Mouse (Mus musculus) gastrocnemius, postnatal 25 days (tissue): ENCODE data around the gene Nod1. TPM values are rescaled to one million over a fixed set of nuclear protein-coding genes. Genes with fewer than 3 reads are reported as not detected.
A peak's percentile ranks its signal among the peaks of the same experiment; 100 is the strongest.

Experiments
- DNase-seq: peaks from one replicate; pipeline ENCODE4 v3.0.0; 2022
- total RNA-seq, 2 experiments: library from RNA; stranded (reverse); gene quantifications; 1 replicate in 1 of 2; 2 replicates in 1 of 2; pipeline ENCODE4 v1.2.3; 2021

The Nod1 gene
- total RNA-seq, 2 experiments from 2014 or later: 6.6 to 7.2 TPM

GRCm38 (mm10) chr6:54940126-54940525 lies 32.3 kb downstream of the Nod1 start:
- no peak for DNase-seq

GRCm38 (mm10) chr6:54939631-54940030 lies 32.8 kb downstream of the Nod1 start:
- peak; percentile 61 for DNase-seq

GRCm38 (mm10) chr6:54936496-54936895 lies 35.9 kb downstream of the Nod1 start:
- no peak for DNase-seq

GRCm38 (mm10) chr6:54934930-54935329 lies 37.5 kb downstream of the Nod1 start:
- no peak for DNase-seq

GRCm38 (mm10) chr6:54934313-54934712 lies 38.1 kb downstream of the Nod1 start:
- no peak for DNase-seq

GRCm38 (mm10) chr6:54933866-54934265 lies 38.5 kb downstream of the Nod1 start:
- no peak for DNase-seq

- DNase-seq: no peak
These were observed 39.2 kb downstream of the Nod1 start for GRCm38 (mm10) chr6:54933216-54933615.

GRCm38 (mm10) chr6:54932526-54932925 lies 39.9 kb downstream of the Nod1 start:
- DNase-seq: no peak

GRCm38 (mm10) chr6:54931641-54932040 lies 40.8 kb downstream of the Nod1 start:
- no peak for DNase-seq

- DNase-seq: no peak
These were observed 44.5 kb downstream of the Nod1 start for GRCm38 (mm10) chr6:54927946-54928345.

GRCm38 (mm10) chr6:54926899-54927298 lies 45.5 kb downstream of the Nod1 start:
- DNase-seq: no peak

- no peak for DNase-seq
These were observed 46.5 kb downstream of the Nod1 start for GRCm38 (mm10) chr6:54925736-54926440.

- DNase-seq: no peak
These were observed 47.9 kb downstream of the Nod1 start for GRCm38 (mm10) chr6:54924538-54924937.

- no peak for DNase-seq
These were observed 53.9 kb downstream of the Nod1 start for GRCm38 (mm10) chr6:54918521-54918920.

GRCm38 (mm10) chr6:54917523-54917922 lies 54.9 kb downstream of the Nod1 start:
- DNase-seq: peak; percentile 26

GRCm38 (mm10) chr6:54916941-54917340 lies 55.5 kb downstream of the Nod1 start:
- no peak for DNase-seq

GRCm38 (mm10) chr6:54916163-54916562 lies 56.2 kb downstream of the Nod1 start:
- no peak for DNase-seq

- no peak for DNase-seq
These were observed 57.4 kb downstream of the Nod1 start for GRCm38 (mm10) chr6:54914977-54915376.

GRCm38 (mm10) chr6:54906053-54907040 lies 66.1 kb downstream of the Nod1 start:
- peak; percentile 70 for DNase-seq

- no peak for DNase-seq
These were observed 69.9 kb downstream of the Nod1 start for GRCm38 (mm10) chr6:54902547-54902946.

- DNase-seq: no peak
These were observed 72.2 kb downstream of the Nod1 start for GRCm38 (mm10) chr6:54900256-54900655.

- DNase-seq: no peak
These were observed 81.0 kb downstream of the Nod1 start for GRCm38 (mm10) chr6:54891384-54891783.

- no peak for DNase-seq
These were observed 82.2 kb downstream of the Nod1 start for GRCm38 (mm10) chr6:54890221-54890620.
